Mouse (Mus musculus): ENCODE data around the gene Tspear.

- TF ChIP-seq CTCF (IDR thresholded peaks at IDR 0.05; ENCODE audit: low read depth, low read length) (no peak), POLR2A (IDR thresholded peaks at IDR 0.05; ENCODE audit: insufficient read depth, low read length) (no peak), EP300 (IDR thresholded peaks at IDR 0.05; ENCODE audit: insufficient read depth, low read depth, low read length) (no peak)
These were observed 152.6 kb downstream of the Tspear start for GRCm38 (mm10) chr10:77839006-77839405.

Measured in ES-Bruce4 (cell line).